Mouse (Mus musculus): Measurements from ENCODE around the gene Mpv17l2.

GRCm38 (mm10) chr8:70713991-70714390, 46.8 kb downstream of the Mpv17l2 start:
- TF ChIP-seq CTCF (IDR thresholded peaks at IDR 0.05; ENCODE audit: low read depth) (no peak), EP300 (IDR thresholded peaks at IDR 0.05; ENCODE audit: low read depth) (no peak)

Measured in heart, postnatal 0 days (tissue).